Mouse (Mus musculus) small intestine, adult 2 months (tissue): ENCODE results near the gene Mfsd6. TPM values are rescaled to one million over a fixed set of nuclear protein-coding genes. Genes with fewer than 3 reads are reported as not detected.
A peak's percentile ranks its signal among the peaks of the same experiment; 100 is the strongest.

Experiments used
- H3K27ac ChIP-seq: fragments of 200-500 bp; 2 replicates; pipeline ENCODE4 v1.5.1; 2012; ENCODE audit warnings: low read depth, low read length, control low read depth, inconsistent platforms; ENCODE audit not compliant: insufficient read depth
- H3K27me3 ChIP-seq: fragments of 200-500 bp; 2 replicates; pipeline ENCODE4 v1.6.1; 2012; ENCODE audit warnings: mild to moderate bottlenecking, moderate library complexity, low read length, inconsistent platforms; ENCODE audit not compliant: control insufficient read depth, insufficient read depth
- H3K36me3 ChIP-seq: fragments of 200-500 bp; 2 replicates; pipeline ENCODE4 v1.6.1; 2012; ENCODE audit warnings: mild to moderate bottlenecking, low read length, control low read depth, inconsistent platforms; ENCODE audit not compliant: control insufficient read depth, insufficient read depth
- H3K4me1 ChIP-seq: fragments of 200-500 bp; 2 replicates; pipeline ENCODE4 v1.6.1; 2012; ENCODE audit warnings: low read length, inconsistent platforms, mixed read lengths; ENCODE audit not compliant: control insufficient read depth, insufficient read depth, insufficient read length
- H3K4me3 ChIP-seq: fragments of 200-500 bp; 2 replicates; pipeline ENCODE4 v1.5.1; 2012; ENCODE audit warnings: low read depth, mild to moderate bottlenecking, control low read depth, inconsistent platforms, low read length, moderate library complexity
- CTCF ChIP-seq: fragments of 200-500 bp; IDR thresholded peaks from 2 replicates; pipeline ENCODE4 v1.5.1; 2012; ENCODE audit warnings: low read depth, mild to moderate bottlenecking, control low read depth, inconsistent platforms, low read length, moderate library complexity, mixed read lengths; ENCODE audit not compliant: insufficient replicate concordance, insufficient read length; ENCODE audit errors: extremely low read depth
- POLR2A ChIP-seq: fragments of 200-500 bp; IDR thresholded peaks from 2 replicates; pipeline ENCODE4 v1.6.1; 2012; ENCODE audit warnings: low read depth, mild to moderate bottlenecking, control low read depth, inconsistent platforms, low read length, moderate library complexity
- WGBS: fragments of 180-500 bp; shearing (Covaris S2); methylation state at CpG from one replicate; pipeline ENCODE4 v1.1.7; 2018; 5-methylcytosine and 5-hydroxymethylcytosine counted together
- polyA plus RNA-seq: library from polyadenylated mRNA; depleted of rRNA; stranded (reverse); fragments of >200 nt; gene quantifications from 2 replicates; pipeline ENCODE4 v1.2.3, GENCODE M21; 2012

Gene Mfsd6
- polyA plus RNA-seq, 1 experiment: 18.6 TPM

- TF ChIP-seq POLR2A: no peak
- TF ChIP-seq CTCF: no peak
These were observed 1.7 kb upstream of the Mfsd6 start for GRCm38 (mm10) chr1:52728857-52729489.

GRCm38 (mm10) chr1:52726371-52727055 is 749 bp downstream of the Mfsd6 start:
- WGBS: 1% methylated on average over 56 of the region's 56 CpGs
- TF ChIP-seq CTCF: no peak
- Histone ChIP-seq H3K4me1 (peaks cover 3% of the 10 kb centered on the region; the same call in 1 of the 2 replicates), H3K27me3 (no peaks in the 10 kb centered on the region), H3K36me3 (no peaks in the 10 kb centered on the region), H3K4me3 (peak overlapping the region; percentile 81), H3K27ac (peak overlapping the region; percentile 60)

More at GRCm38 (mm10) chr1:52728857-52729489, 1.7 kb upstream of the Mfsd6 start:
- Histone ChIP-seq H3K27ac (no peak overlapping the region), H3K27me3 (no peaks in the 10 kb centered on the region), H3K4me1 (peaks cover 3% of the 10 kb centered on the region; the same call in 1 of the 2 replicates), H3K4me3 (no peak overlapping the region), H3K36me3 (no peaks in the 10 kb centered on the region)
- WGBS: 89% methylated on average over 5 of the region's 5 CpGs

GRCm38 (mm10) chr1:52722586-52722985 is 4.7 kb downstream of the Mfsd6 start:
- Histone ChIP-seq H3K27ac (no peak overlapping the region), H3K4me1 (peaks cover 2% of the 10 kb centered on the region; the same call in 1 of the 2 replicates), H3K4me3 (no peak overlapping the region), H3K27me3 (no peaks in the 10 kb centered on the region), H3K36me3 (no peaks in the 10 kb centered on the region)
- 52% methylated on average over 4 of the region's 4 CpGs for WGBS
- TF ChIP-seq CTCF (no peak), POLR2A (no peak)

GRCm38 (mm10) chr1:52719096-52719495 is 8.2 kb downstream of the Mfsd6 start:
- TF ChIP-seq CTCF: peak; percentile 22; the same call in 1 of the 2 replicates
- TF ChIP-seq POLR2A: no peak
- Histone ChIP-seq H3K27ac (no peak overlapping the region), H3K4me1 (no peaks in the 10 kb centered on the region), H3K27me3 (no peaks in the 10 kb centered on the region), H3K36me3 (no peaks in the 10 kb centered on the region), H3K4me3 (no peak overlapping the region)
- 57% methylated on average over 5 of the region's 5 CpGs for WGBS

- no peak for TF ChIP-seq POLR2A
- TF ChIP-seq CTCF: no peak
- H3K4me1 ChIP-seq: no peaks in the 10 kb centered on the region
- H3K27me3 ChIP-seq: no peaks in the 10 kb centered on the region
- 65% methylated on average over 3 of the region's 3 CpGs for WGBS
- H3K27ac ChIP-seq: no peak overlapping the region
- no peak overlapping the region for H3K4me3 ChIP-seq
- no peaks in the 10 kb centered on the region for H3K36me3 ChIP-seq
These were observed 9.1 kb downstream of the Mfsd6 start for GRCm38 (mm10) chr1:52718068-52718748.

GRCm38 (mm10) chr1:52714451-52714850 is 12.8 kb downstream of the Mfsd6 start:
- 69% methylated on average over 1 of the region's 1 CpGs for WGBS
- Histone ChIP-seq H3K27ac (no peak overlapping the region), H3K27me3 (no peaks in the 10 kb centered on the region), H3K4me1 (no peaks in the 10 kb centered on the region), H3K36me3 (no peaks in the 10 kb centered on the region), H3K4me3 (no peak overlapping the region)
- TF ChIP-seq CTCF (no peak), POLR2A (no peak)

- no peak overlapping the region for H3K4me3 ChIP-seq
- no peaks in the 10 kb centered on the region for H3K4me1 ChIP-seq
- H3K27me3 ChIP-seq: no peaks in the 10 kb centered on the region
- 48% methylated on average over 3 of the region's 3 CpGs for WGBS
- no peak for TF ChIP-seq CTCF
- TF ChIP-seq POLR2A: no peak
- H3K27ac ChIP-seq: no peak overlapping the region
- 0 out of 2 replicates have a peak, but pooled peaks cover 4% of the 10 kb centered on the region for H3K36me3 ChIP-seq
These were observed 13.2 kb downstream of the Mfsd6 start for GRCm38 (mm10) chr1:52714021-52714420.
